Mouse (Mus musculus) stomach, embryonic 16.5 days (tissue): ENCODE results near the gene Pgpep1. TPM values are rescaled to one million over a fixed set of nuclear protein-coding genes. Genes with fewer than 3 reads are reported as not detected.

Experiments used
- ATAC-seq: fragments of 200-750 bp; cut with Nextera tagmentation; 2 replicates; pipeline ENCODE4 v1.8.0; 2017; ENCODE audit warnings: moderate number of reproducible peaks, moderate TSS enrichment; ENCODE audit not compliant: insufficient read depth, low FRiP score
- H3K27ac ChIP-seq: fragments of 300-500 bp; sonication (generic); 2 replicates; pipeline ENCODE4 v1.5.1; 2014; ENCODE audit warnings: low read length
- H3K27me3 ChIP-seq: fragments of 300-500 bp; sonication (generic); 2 replicates; pipeline ENCODE4 v1.6.1; 2014; ENCODE audit warnings: low read length, control low read depth, mixed read lengths; ENCODE audit not compliant: control insufficient read depth, insufficient read depth
- H3K36me3 ChIP-seq: fragments of 300-500 bp; sonication (generic); 2 replicates; pipeline ENCODE4 v1.6.1; 2014; ENCODE audit warnings: low read length; ENCODE audit not compliant: control insufficient read depth, insufficient read depth
- H3K4me1 ChIP-seq: fragments of 300-500 bp; sonication (generic); 2 replicates; pipeline ENCODE4 v1.6.1; 2014; ENCODE audit warnings: low read length, control low read depth, mixed read lengths; ENCODE audit not compliant: control insufficient read depth, insufficient read depth
- H3K4me2 ChIP-seq: fragments of 300-500 bp; sonication (generic); 2 replicates; pipeline ENCODE4 v1.6.1; 2014; ENCODE audit warnings: low read depth, low read length, mixed read lengths
- H3K4me3 ChIP-seq: fragments of 300-500 bp; sonication (generic); replicated peaks from 2 replicates; pipeline ENCODE4 v1.5.1; 2014; ENCODE audit warnings: mild to moderate bottlenecking, low read length
- H3K9ac ChIP-seq: fragments of 300-500 bp; sonication (generic); 2 replicates; pipeline ENCODE4 v1.6.1; 2014; ENCODE audit warnings: low read length
- H3K9me3 ChIP-seq: fragments of 300-500 bp; sonication (generic); replicated peaks from 2 replicates; pipeline ENCODE4 v1.6.1; 2016; ENCODE audit warnings: low read length, control low read depth; ENCODE audit not compliant: control insufficient read depth
- WGBS: fragments of 180-500 bp; shearing (Covaris S2); extraction: QIAGEN DNeasy Blood & Tissue Kit; methylation state at CpG from one replicate; pipeline ENCODE4 v1.1.7; 2014; 5-methylcytosine and 5-hydroxymethylcytosine counted together
- polyA plus RNA-seq: library from polyadenylated mRNA; unstranded; fragments of >200 nt; fragmentation: Nextera tagmentation; extraction: Ambion mirVana; gene quantifications from 2 replicates; pipeline ENCODE4 v1.2.1, GENCODE M21; 2015

Gene Pgpep1
- polyA plus RNA-seq, 1 experiment from 2014 or later = 57.5 TPM

- H3K4me3 ChIP-seq = peak overlapping the region; percentile 47
- no peak for ATAC-seq
- H3K4me1 ChIP-seq = peaks cover 62% of the 10 kb centered on the region
- H3K27ac ChIP-seq = no peak overlapping the region
- H3K4me2 ChIP-seq = peak overlapping the region; percentile 79
- 26% methylated on average over 10 of the region's 10 CpGs for WGBS
- H3K36me3 ChIP-seq = peaks cover 12% of the 10 kb centered on the region
- H3K9ac ChIP-seq = peak overlapping the region; percentile 63
- 0 out of 2 replicates have a peak, but pooled peaks cover 4% of the 10 kb centered on the region for H3K9me3 ChIP-seq
- no peaks in the 10 kb centered on the region for H3K27me3 ChIP-seq
Observed at GRCm38 (mm10) chr8:70598722-70599121, 61.5 kb downstream of the Pgpep1 start.

- Histone ChIP-seq H3K27ac (no peak overlapping the region), H3K4me1 (peaks cover 66% of the 10 kb centered on the region), H3K36me3 (peaks cover 12% of the 10 kb centered on the region), H3K9ac (peak overlapping the region; percentile 80), H3K9me3 (0 out of 2 replicates have a peak, but pooled peaks cover 4% of the 10 kb centered on the region), H3K27me3 (no peaks in the 10 kb centered on the region), H3K4me3 (peak overlapping the region; percentile 47), H3K4me2 (peak overlapping the region; percentile 79)
- WGBS = 5% methylated on average over 29 of the region's 29 CpGs
- peak; percentile 16; the same call in 1 of the 2 replicates for ATAC-seq
Observed at GRCm38 (mm10) chr8:70598283-70598682, 61.9 kb downstream of the Pgpep1 start.

GRCm38 (mm10) chr8:70597417-70598272, 62.5 kb downstream of the Pgpep1 start:
- Histone ChIP-seq H3K36me3 (peaks cover 12% of the 10 kb centered on the region), H3K27me3 (no peaks in the 10 kb centered on the region), H3K4me2 (peak overlapping the region; percentile 79), H3K9ac (peak overlapping the region; percentile 80), H3K4me3 (peak overlapping the region; percentile 47), H3K4me1 (peaks cover 72% of the 10 kb centered on the region), H3K9me3 (no peaks in the 10 kb centered on the region), H3K27ac (no peak overlapping the region)
- ATAC-seq = no peak
- 22% methylated on average over 63 of the region's 68 CpGs for WGBS

GRCm38 (mm10) chr8:70596775-70597416, 63.3 kb downstream of the Pgpep1 start:
- H3K4me1 ChIP-seq = peaks cover 72% of the 10 kb centered on the region
- no peaks in the 10 kb centered on the region for H3K27me3 ChIP-seq
- 83% methylated on average over 17 of the region's 17 CpGs for WGBS
- H3K36me3 ChIP-seq = peaks cover 6% of the 10 kb centered on the region
- H3K27ac ChIP-seq = no peak overlapping the region
- peak overlapping the region; percentile 79 for H3K4me2 ChIP-seq
- ATAC-seq = no peak
- H3K9ac ChIP-seq = 0 out of 2 replicates have a peak overlapping the region, but pooled peaks have one; percentile 80
- H3K9me3 ChIP-seq = no peaks in the 10 kb centered on the region
- H3K4me3 ChIP-seq = no peak overlapping the region

Other genes with a start within 250 kb of the Pgpep1 start
- 13.9 and 16.2 TPM in 2 replicates for gene Crtc1, start 220.8 kb downstream of the Pgpep1 start, polyA plus RNA-seq
- gene Klhl26, start 183.4 kb downstream of the Pgpep1 start, polyA plus RNA-seq = 24.2 and 24.9 TPM in 2 replicates
- 2.8 and 4.3 TPM in 2 replicates for gene Tmem59l, start 173.0 kb downstream of the Pgpep1 start, polyA plus RNA-seq
- gene Crlf1, start 167.2 kb downstream of the Pgpep1 start, polyA plus RNA-seq = 3.4 and 4.9 TPM in 2 replicates
- 118 and 125 TPM in 2 replicates for gene Rex1bd, start 153.6 kb downstream of the Pgpep1 start, polyA plus RNA-seq
- gene Uba52, start 149.6 kb downstream of the Pgpep1 start, polyA plus RNA-seq = 719 and 930 TPM in 2 replicates
- 291 and 298 TPM in 2 replicates for gene Fkbp8, start 132.7 kb downstream of the Pgpep1 start, polyA plus RNA-seq
- gene Kxd1, start 132.4 kb downstream of the Pgpep1 start, polyA plus RNA-seq = 53.6 and 53.9 TPM in 2 replicates
- 18.6 and 20.5 TPM in 2 replicates for gene Ell, start 120.9 kb downstream of the Pgpep1 start, polyA plus RNA-seq
- gene Isyna1, start 66.0 kb downstream of the Pgpep1 start, polyA plus RNA-seq = 104 and 111 TPM in 2 replicates
- 65.2 and 68.3 TPM in 2 replicates for gene Ssbp4, start 51.5 kb downstream of the Pgpep1 start, polyA plus RNA-seq
- 2.9 and 3.0 TPM in 2 replicates for gene Lrrc25, start 44.2 kb downstream of the Pgpep1 start, polyA plus RNA-seq
- 0.57 and 0.60 TPM in 2 replicates for gene Gdf15, start 27.9 kb downstream of the Pgpep1 start, polyA plus RNA-seq
- gene Lsm4, start 12.9 kb upstream of the Pgpep1 start, polyA plus RNA-seq = 154 and 173 TPM in 2 replicates
- gene Jund, start 38.6 kb upstream of the Pgpep1 start, polyA plus RNA-seq = 22.5 and 30.0 TPM in 2 replicates
- not detected in 2 replicates for gene Iqcn, start 43.1 kb upstream of the Pgpep1 start, polyA plus RNA-seq
- gene Gm3336, start 58.2 kb upstream of the Pgpep1 start, polyA plus RNA-seq = 2.0 and 4.2 TPM in 2 replicates
- gene Pde4c, start 63.3 kb upstream of the Pgpep1 start, polyA plus RNA-seq = 0.23 and 0.84 TPM in 2 replicates
- 23.4 and 23.8 TPM in 2 replicates for gene Rab3a, start 94.3 kb upstream of the Pgpep1 start, polyA plus RNA-seq
- gene Mpv17l2, start 100.6 kb upstream of the Pgpep1 start, polyA plus RNA-seq = 47.6 and 54.3 TPM in 2 replicates
- 57.6 and 60.8 TPM in 2 replicates for gene Pik3r2, start 116.3 kb upstream of the Pgpep1 start, polyA plus RNA-seq
- 10.0 and 10.5 TPM in 2 replicates for gene Mast3, start 144.7 kb upstream of the Pgpep1 start, polyA plus RNA-seq
- 0.23 TPM in 1 of 2 replicates, not detected in the other for gene Il12rb1, start 148.1 kb upstream of the Pgpep1 start, polyA plus RNA-seq
- gene Arrdc2, start 179.3 kb upstream of the Pgpep1 start, polyA plus RNA-seq = 6.0 and 7.1 TPM in 2 replicates
- 1.4 TPM in 2 replicates for gene Kcnn1, start 202.9 kb upstream of the Pgpep1 start, polyA plus RNA-seq
- 85.6 and 89.6 TPM in 2 replicates for gene Ccdc124, start 213.5 kb upstream of the Pgpep1 start, polyA plus RNA-seq
- 8.2 and 13.8 TPM in 2 replicates for gene Slc5a5, start 232.4 kb upstream of the Pgpep1 start, polyA plus RNA-seq
- gene Rpl18a, start 237.0 kb upstream of the Pgpep1 start, polyA plus RNA-seq = 3,565 and 3,656 TPM in 2 replicates
- 39.8 and 41.4 TPM in 2 replicates for gene Map1s, start 245.5 kb upstream of the Pgpep1 start, polyA plus RNA-seq